Comparison of ENCODE assay signal across 9 mouse cellular contexts in the genomic region with DNA sequence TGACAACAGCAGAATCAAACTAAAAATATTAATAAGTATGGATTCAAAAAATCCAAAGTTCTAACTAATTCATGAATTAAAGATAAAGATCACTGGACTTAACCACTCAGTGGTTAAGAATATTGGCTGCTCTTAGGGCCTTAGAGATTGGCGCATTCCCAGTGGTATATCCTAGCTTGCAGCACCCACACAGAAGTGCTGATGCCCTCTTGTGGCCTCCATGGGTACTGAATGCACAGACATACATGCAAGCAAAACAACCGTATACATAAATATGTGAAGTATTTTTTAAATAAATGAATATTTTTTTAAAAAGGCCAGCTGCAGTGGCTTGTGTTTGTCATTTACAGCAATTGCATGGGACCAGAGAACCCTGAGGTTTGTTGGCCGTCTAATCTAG. TPM values are rescaled to one million over a fixed set of nuclear protein-coding genes. Genes with fewer than 3 reads are reported as not detected.
DNase-seq lines count a peak whose midpoint lies in the region; ATAC-seq and TF ChIP-seq lines count a peak whose summit lies in the region.
"Had no signal": no experiment of that assay in that cellular context is flagged by ENCODE, and none has a peak within 500 bp of the region (broad histone marks: within the 10 kb centered on the region; RNA-seq: fewer than 3 reads in every experiment).

No protein-coding gene starts in this region.

- no peak overlapping the region for H3K27ac ChIP-seq in heart, embryonic 11.5 days (ENCODE audit: low read depth, low read length)
- no peak overlapping the region for H3K27ac ChIP-seq in heart, adult 2 months
- H3K27ac ChIP-seq in testis, adult 2 months (ENCODE audit: control insufficient read depth, insufficient read depth, low read depth, low read length): no peak overlapping the region
- H3K27ac ChIP-seq: midbrain, embryonic 12.5 days had no signal

- H3K79me2 ChIP-seq in heart, adult 2 months (replicated peaks; ENCODE audit: control insufficient read depth, insufficient read depth, low read length): no peaks in the 10 kb centered on the region

- intact Hi-C loops in heart, adult 2 months (cut with DNase I): loop anchor here (1.0 to 2.0 kb wide), 3 partner anchors 33 to 123 kb away; no protein-coding TSS in a partner anchor

- 0 out of 2 replicates have a peak, but pooled peaks have one; percentile 18 for TF ChIP-seq EP300 in heart, adult 2 months (IDR thresholded peaks at IDR 0.05; ENCODE audit: insufficient read depth, low read depth, low read length)

- peak; percentile 98 for TF ChIP-seq CTCF in heart, adult 2 months (IDR thresholded peaks at IDR 0.05)
- peak; percentile 47; the same call in 1 of the 2 replicates for TF ChIP-seq CTCF in testis, adult 2 months (IDR thresholded peaks at IDR 0.05; ENCODE audit: control insufficient read depth, insufficient read depth, insufficient replicate concordance, low read depth, low read length)

- no peaks in the 10 kb centered on the region for H3K4me1 ChIP-seq in heart, embryonic 11.5 days (ENCODE audit: control insufficient read depth, insufficient read depth, low read length)
- H3K4me1 ChIP-seq in heart, adult 2 months (ENCODE audit: control insufficient read depth, insufficient read depth, low read length): no peaks in the 10 kb centered on the region
- H3K4me1 ChIP-seq in testis, adult 2 months (ENCODE audit: control insufficient read depth, insufficient read depth, low read length): no peaks in the 10 kb centered on the region
- H3K4me1 ChIP-seq: midbrain, embryonic 12.5 days had no signal

- ATAC-seq in heart, embryonic 11.5 days (replicated peaks; ENCODE audit: insufficient number of reproducible peaks, low FRiP score, low TSS enrichment): no peak
- peak; percentile 87 for ATAC-seq in common myeloid progenitor, adult 5-6 weeks (replicated peaks; ENCODE audit: low read depth, poor library complexity, severe bottlenecking)

- 64% methylated on average over 3 of the region's 3 CpGs for WGBS in heart, embryonic 11.5 days (ENCODE audit: insufficient replicate concordance)
- 55% methylated on average over 3 of the region's 3 CpGs for WGBS in heart, adult 2 months

- H3K36me3 ChIP-seq in heart, embryonic 11.5 days (ENCODE audit: control insufficient read depth, insufficient read depth, low read length): no peaks in the 10 kb centered on the region; the same call in 1 of the 2 replicates
- H3K36me3 ChIP-seq in heart, adult 2 months (ENCODE audit: control insufficient read depth, insufficient read depth, low read length): peaks cover 2% of the 10 kb centered on the region; the same call in 1 of the 2 replicates
- H3K36me3 ChIP-seq in testis, adult 2 months (ENCODE audit: control insufficient read depth, insufficient read depth, low read length): no peaks in the 10 kb centered on the region

- no peak overlapping the region for H3K9ac ChIP-seq in heart, embryonic 11.5 days (ENCODE audit: low read depth, low read length)
- no peak overlapping the region for H3K9ac ChIP-seq in heart, adult 2 months (ENCODE audit: low read depth, low read length)
- H3K9ac ChIP-seq: midbrain, embryonic 12.5 days had no signal

- H3K4me2 ChIP-seq in heart, embryonic 11.5 days: no peak overlapping the region
- H3K4me2 ChIP-seq: midbrain, embryonic 12.5 days had no signal

- no peak for TF ChIP-seq POLR2A in heart, adult 2 months (IDR thresholded peaks at IDR 0.05; ENCODE audit: insufficient read depth, low read depth, low read length)
- TF ChIP-seq POLR2A in testis, adult 2 months (IDR thresholded peaks at IDR 0.05; ENCODE audit: control insufficient read depth, low read depth, low read length): no peak

- no peaks in the 10 kb centered on the region for H3K9me3 ChIP-seq in heart, embryonic 11.5 days (replicated peaks; ENCODE audit: control insufficient read depth, low read length)
- H3K9me3 ChIP-seq: midbrain, embryonic 12.5 days had no signal

- no peaks in the 10 kb centered on the region for H3K27me3 ChIP-seq in heart, embryonic 11.5 days (ENCODE audit: control insufficient read depth, insufficient read depth, low read length)
- no peaks in the 10 kb centered on the region for H3K27me3 ChIP-seq in heart, adult 2 months (ENCODE audit: control insufficient read depth, insufficient read depth, low read length)
- no peaks in the 10 kb centered on the region for H3K27me3 ChIP-seq in testis, adult 2 months (ENCODE audit: control insufficient read depth, insufficient read depth, low read length)
- H3K27me3 ChIP-seq: midbrain, embryonic 12.5 days had no signal

- peak; percentile 68 to 87 for DNase-seq in heart, adult 18-20 months
- DNase-seq in adipocyte (ENCODE audit: low spot score): peak; percentile 78
- peak; percentile 69 to 77 for DNase-seq in heart, adult 2 months
- DNase-seq in layer of hippocampus, postnatal 36 days: peak; percentile 37 to 60
- peak; percentile 34 to 64 for DNase-seq in natural killer cell, adult 2 months (ENCODE audit: low spot score in 2 of 2)

- H3K4me3 ChIP-seq in heart, embryonic 11.5 days (ENCODE audit: low read depth, low read length): no peak overlapping the region
- no peak overlapping the region for H3K4me3 ChIP-seq in heart, adult 2 months
- H3K4me3 ChIP-seq in testis, adult 2 months (ENCODE audit: control insufficient read depth, low read depth, low read length): no peak overlapping the region
- H3K4me3 ChIP-seq: midbrain, embryonic 12.5 days had no signal

RNA-seq across cellular contexts. Expression of a gene that starts 48.0 kb away (rescaled TPM):
- total RNA-seq in heart, adult 18-20 months (2021): under 1 TPM; 0.15 to 0.27 TPM
- 0.03 and 0.07 TPM in 2 replicates for polyA plus RNA-seq in heart, embryonic 11.5 days (2014; fragmentation: Nextera tagmentation; extraction: Ambion mirVana)
- total RNA-seq in common myeloid progenitor, adult 5-6 weeks (2017): 0.18 TPM in 1 of 2 replicates, not detected in the other
- total RNA-seq in heart, adult 2 months (2021): under 1 TPM; 0.05 to 0.10 TPM
- 0.02 TPM in 1 of 2 replicates, not detected in the other for polyA plus RNA-seq in heart, adult 2 months (2012; rRNA removed)
- not detected for total RNA-seq in layer of hippocampus, postnatal 36 days (2021)
- polyA plus RNA-seq in testis, adult 2 months (2012; rRNA removed): 0.52 and 0.70 TPM in 2 replicates
- polyA plus RNA-seq: midbrain, embryonic 12.5 days had no signal

RNA-seq across cellular contexts. Expression of a gene that starts 57.3 kb away (rescaled TPM):
- total RNA-seq in heart, adult 18-20 months (2021): 10 to 100 TPM; 14.2 to 14.5 TPM
- 50.6 and 52.2 TPM in 2 replicates for polyA plus RNA-seq in heart, embryonic 11.5 days (2014; fragmentation: Nextera tagmentation; extraction: Ambion mirVana)
- 30.4 and 37.1 TPM in 2 replicates for total RNA-seq in common myeloid progenitor, adult 5-6 weeks (2017)
- total RNA-seq in heart, adult 2 months (2021): 10 to 100 TPM; 14.0 to 15.3 TPM
- 11.0 and 20.5 TPM in 2 replicates for polyA plus RNA-seq in heart, adult 2 months (2012; rRNA removed)
- 10 to 100 TPM; 19.7 to 20.1 TPM for total RNA-seq in layer of hippocampus, postnatal 36 days (2021)
- 17.1 and 19.9 TPM in 2 replicates for polyA plus RNA-seq in testis, adult 2 months (2012; rRNA removed)
